10 mouse cellular contexts compared by ENCODE assay signal in genomic region chr2:73560899-73561664, GRCm38 (mm10). TPM values are rescaled to one million over a fixed set of nuclear protein-coding genes. Genes with fewer than 3 reads are reported as not detected.
DNase-seq lines count a peak whose midpoint lies in the region; ATAC-seq lines count a peak whose summit lies in the region.
"Had no signal": no experiment of that assay in that cellular context is flagged by ENCODE, and none has a peak within 500 bp of the region (broad histone marks: within the 10 kb centered on the region; RNA-seq: fewer than 3 reads in every experiment).

No protein-coding gene starts in this region.

- ATAC-seq in liver, embryonic 11.5 days (replicated peaks; ENCODE audit: low FRiP score) = peak; percentile 10; the same call in 1 of the 2 replicates
- peak; percentile 27 for ATAC-seq in embryonic facial prominence, embryonic 14.5 days (ENCODE audit: low read depth)
- peak; percentile 31; the same call in 1 of the 2 replicates for ATAC-seq in limb, embryonic 13.5 days (ENCODE audit: low FRiP score, low read depth)

- WGBS in liver, embryonic 11.5 days = 3% methylated on average over 22 of the region's 23 CpGs
- 3% methylated on average over 17 of the region's 23 CpGs for WGBS in embryonic facial prominence, embryonic 14.5 days
- 4% methylated on average over 23 of the region's 23 CpGs for WGBS in limb, embryonic 13.5 days

- 0 out of 2 replicates have a peak, but pooled peaks cover 4% of the 10 kb centered on the region for H3K27me3 ChIP-seq in liver, embryonic 11.5 days (replicated peaks; ENCODE audit: control insufficient read depth, insufficient read depth, low read length)
- H3K27me3 ChIP-seq in embryonic facial prominence, embryonic 14.5 days (replicated peaks; ENCODE audit: control insufficient read depth, insufficient read depth, low read length) = no peaks in the 10 kb centered on the region
- H3K27me3 ChIP-seq in limb, embryonic 13.5 days = no peaks in the 10 kb centered on the region

- H3K9ac ChIP-seq in liver, embryonic 11.5 days (ENCODE audit: low read depth, low read length) = peak overlapping the region; percentile 46; the same call in 1 of the 2 replicates
- peak overlapping the region; percentile 43; the same call in 1 of the 2 replicates for H3K9ac ChIP-seq in embryonic facial prominence, embryonic 14.5 days (ENCODE audit: low read depth, low read length)
- H3K9ac ChIP-seq in limb, embryonic 13.5 days = peak overlapping the region; percentile 43

- no peaks in the 10 kb centered on the region for H3K9me3 ChIP-seq in liver, embryonic 11.5 days (ENCODE audit: control insufficient read depth, low read length)
- no peaks in the 10 kb centered on the region for H3K9me3 ChIP-seq in embryonic facial prominence, embryonic 14.5 days (ENCODE audit: control insufficient read depth, low read length)
- H3K9me3 ChIP-seq in limb, embryonic 13.5 days = no peaks in the 10 kb centered on the region

- 0 out of 2 replicates have a peak, but pooled peaks cover 3% of the 10 kb centered on the region for H3K4me1 ChIP-seq in liver, embryonic 11.5 days (replicated peaks; ENCODE audit: control insufficient read depth, insufficient read depth, low read length)
- peaks cover 7% of the 10 kb centered on the region; the same call in 1 of the 2 replicates for H3K4me1 ChIP-seq in embryonic facial prominence, embryonic 14.5 days (ENCODE audit: control insufficient read depth, insufficient read depth, low read length)
- H3K4me1 ChIP-seq in limb, embryonic 13.5 days = peaks cover 21% of the 10 kb centered on the region

- H3K4me2 ChIP-seq in liver, embryonic 11.5 days = peak overlapping the region; percentile 71
- H3K4me2 ChIP-seq in embryonic facial prominence, embryonic 14.5 days (ENCODE audit: low read depth, low read length) = peak overlapping the region; percentile 59
- peak overlapping the region; percentile 73 for H3K4me2 ChIP-seq in limb, embryonic 13.5 days (replicated peaks)

- H3K4me3 ChIP-seq in liver, embryonic 11.5 days (ENCODE audit: low read depth, low read length) = peak overlapping the region; percentile 35
- H3K4me3 ChIP-seq in embryonic facial prominence, embryonic 14.5 days (ENCODE audit: low read depth, low read length) = peak overlapping the region; percentile 35
- H3K4me3 ChIP-seq in limb, embryonic 13.5 days = peak overlapping the region; percentile 44

- H3K36me3 ChIP-seq in liver, embryonic 11.5 days (ENCODE audit: control insufficient read depth, insufficient read depth, low read length) = no peaks in the 10 kb centered on the region
- H3K36me3 ChIP-seq in embryonic facial prominence, embryonic 14.5 days (ENCODE audit: control insufficient read depth, insufficient read depth, low read length) = no peaks in the 10 kb centered on the region
- H3K36me3 ChIP-seq in limb, embryonic 13.5 days = no peaks in the 10 kb centered on the region

- no peak for DNase-seq in liver, embryonic 11.5 days (ENCODE audit: low spot score)
- DNase-seq in liver = no peak
- no peak for DNase-seq in embryonic facial prominence, embryonic 14.5 days (ENCODE audit: low spot score)
- peak; percentile 53 for DNase-seq in retina, embryonic 14.5 days (ENCODE audit: low spot score)
- DNase-seq in layer of hippocampus, adult 18-20 months (ENCODE audit: low spot score in 2 of 2) = no peak
- DNase-seq in frontal cortex, postnatal 14 days (ENCODE audit: low spot score in 2 of 2) = no peak
- DNase-seq in gastrocnemius, postnatal 10 days = no peak
- DNase-seq: adrenal gland, adult 2 months had no signal

- H3K27ac ChIP-seq in liver, embryonic 11.5 days (ENCODE audit: low read depth, low read length) = no peak overlapping the region
- no peak overlapping the region for H3K27ac ChIP-seq in embryonic facial prominence, embryonic 14.5 days (replicated peaks; ENCODE audit: low read depth, low read length)
- H3K27ac ChIP-seq in limb, embryonic 13.5 days = no peak overlapping the region

RNA-seq across cellular contexts. Expression of gene Chrna1, which starts 19.1 kb away (rescaled TPM):
- polyA plus RNA-seq in liver, embryonic 11.5 days (2014; fragmentation: Nextera tagmentation; extraction: Ambion mirVana) = 0.66 and 0.70 TPM in 2 replicates
- 25.9 and 26.2 TPM in 2 replicates for polyA plus RNA-seq in embryonic facial prominence, embryonic 14.5 days (2014; fragmentation: Nextera tagmentation; extraction: Ambion mirVana)
- 13.8 and 14.4 TPM in 2 replicates for polyA plus RNA-seq in limb, embryonic 13.5 days (2015; fragmentation: Nextera tagmentation; extraction: Ambion mirVana)
- under 1 TPM; 0.20 to 0.22 TPM for total RNA-seq in layer of hippocampus, adult 18-20 months (2021)
- total RNA-seq in gastrocnemius, postnatal 10 days (2021) = 10 to 100 TPM; 31.7 to 37.0 TPM
- total RNA-seq: adrenal gland, adult 2 months had no signal
- polyA plus RNA-seq: large intestine, adult 2 months had no signal

RNA-seq across cellular contexts. Expression of gene Wipf1, which starts 31.5 kb away (rescaled TPM):
- polyA plus RNA-seq in liver, embryonic 11.5 days (2014; fragmentation: Nextera tagmentation; extraction: Ambion mirVana) = 12.0 and 12.7 TPM in 2 replicates
- 21.5 and 23.5 TPM in 2 replicates for polyA plus RNA-seq in embryonic facial prominence, embryonic 14.5 days (2014; fragmentation: Nextera tagmentation; extraction: Ambion mirVana)
- polyA plus RNA-seq in limb, embryonic 13.5 days (2015; fragmentation: Nextera tagmentation; extraction: Ambion mirVana) = 14.6 and 16.2 TPM in 2 replicates
- total RNA-seq in layer of hippocampus, adult 18-20 months (2021) = 10 to 100 TPM in 1 of 2 experiments, 1 to 10 TPM in 1; 9.6 to 11.7 TPM
- 10 to 100 TPM; 21.5 to 27.6 TPM for total RNA-seq in gastrocnemius, postnatal 10 days (2021)
